In genomic region chr4:97782069-97782468, GRCm38 (mm10) we compare ENCODE assay signal across 24 mouse cellular contexts. TPM values are rescaled to one million over a fixed set of nuclear protein-coding genes. Genes with fewer than 3 reads are reported as not detected.
DNase-seq lines count a peak whose midpoint lies in the region; ATAC-seq and TF ChIP-seq lines count a peak whose summit lies in the region.
"Had no signal": no experiment of that assay in that cellular context is flagged by ENCODE, and none has a peak within 500 bp of the region (broad histone marks: within the 10 kb centered on the region; RNA-seq: fewer than 3 reads in every experiment).

No protein-coding gene starts in this region.

- peak overlapping the region; percentile 71; the same call in 1 of the 2 replicates for H3K27ac ChIP-seq in cerebellum, adult 2 months (ENCODE audit: insufficient read depth, low read length)
- H3K27ac ChIP-seq in heart, adult 2 months = peak overlapping the region; percentile 62
- H3K27ac ChIP-seq in midbrain, embryonic 16.5 days (ENCODE audit: low read length) = no peak overlapping the region
- no peak overlapping the region for H3K27ac ChIP-seq in midbrain, embryonic 13.5 days
- H3K27ac ChIP-seq: intestine, embryonic 15.5 days; liver, embryonic 12.5 days; macrophage; stomach, embryonic 15.5 days had no signal

- H3K4me3 ChIP-seq in cerebellum, adult 2 months (replicated peaks; ENCODE audit: insufficient read depth, low read depth, low read length) = no peak overlapping the region
- H3K4me3 ChIP-seq in heart, adult 2 months = no peak overlapping the region; the same call in 1 of the 2 replicates
- H3K4me3 ChIP-seq in midbrain, embryonic 16.5 days (ENCODE audit: low read depth, low read length) = no peak overlapping the region
- H3K4me3 ChIP-seq in midbrain, embryonic 13.5 days (replicated peaks) = no peak overlapping the region
- H3K4me3 ChIP-seq: erythroblast, embryonic 14.5 days; heart, embryonic 12.5 days; intestine, embryonic 15.5 days; left cerebral cortex, adult 2 months; liver, embryonic 12.5 days; stomach, embryonic 15.5 days had no signal

- intact Hi-C loops in heart, adult 2 months (cut with DNase I) = loop anchor here (10.0 kb wide), 1 partner anchor 1143 kb away; the partner anchor contains the start of gene Usp1
- intact Hi-C loops in heart, postnatal 14 days (cut with DNase I) = no loop called here

- no peak for TF ChIP-seq EP300 in heart, adult 2 months (IDR thresholded peaks at IDR 0.05; ENCODE audit: insufficient read depth, low read depth, low read length)

- TF ChIP-seq POLR2A in cerebellum, adult 2 months (IDR thresholded peaks at IDR 0.05; ENCODE audit: borderline replicate concordance, insufficient read depth, low read length) = no peak
- no peak for TF ChIP-seq POLR2A in heart, adult 2 months (IDR thresholded peaks at IDR 0.05; ENCODE audit: insufficient read depth, low read depth, low read length)

- no peak overlapping the region for H3K9ac ChIP-seq in heart, adult 2 months (ENCODE audit: low read depth, low read length)
- no peak overlapping the region for H3K9ac ChIP-seq in midbrain, embryonic 16.5 days (ENCODE audit: low read depth, low read length)
- H3K9ac ChIP-seq in midbrain, embryonic 13.5 days (replicated peaks) = no peak overlapping the region
- H3K9ac ChIP-seq: heart, embryonic 12.5 days; intestine, embryonic 15.5 days; liver, embryonic 12.5 days; lung, embryonic 14.5 days; stomach, embryonic 15.5 days had no signal

- H3K9me3 ChIP-seq in midbrain, embryonic 16.5 days (replicated peaks; ENCODE audit: control insufficient read depth, low read length, poor library complexity, severe bottlenecking) = 0 out of 2 replicates have a peak, but pooled peaks cover 3% of the 10 kb centered on the region
- H3K9me3 ChIP-seq in midbrain, embryonic 13.5 days = no peaks in the 10 kb centered on the region
- H3K9me3 ChIP-seq: heart, embryonic 12.5 days; intestine, embryonic 15.5 days; liver, embryonic 12.5 days; stomach, embryonic 15.5 days had no signal

- H3K79me2 ChIP-seq in heart, adult 2 months (replicated peaks; ENCODE audit: control insufficient read depth, insufficient read depth, low read length) = peaks cover 4% of the 10 kb centered on the region

- peaks cover 37% of the 10 kb centered on the region for H3K36me3 ChIP-seq in heart, adult 2 months (ENCODE audit: control insufficient read depth, insufficient read depth, low read length)
- H3K36me3 ChIP-seq in midbrain, embryonic 16.5 days (ENCODE audit: control insufficient read depth, insufficient read depth, low read length) = no peaks in the 10 kb centered on the region; the same call in 1 of the 2 replicates
- H3K36me3 ChIP-seq in midbrain, embryonic 13.5 days = peaks cover 9% of the 10 kb centered on the region

- no peak for ATAC-seq in midbrain, embryonic 16.5 days
- no peak for ATAC-seq in midbrain, embryonic 13.5 days
- ATAC-seq in megakaryocyte-erythroid progenitor cell, adult 5-6 weeks (replicated peaks; ENCODE audit: low FRiP score, low TSS enrichment, poor library complexity, severe bottlenecking) = peak; percentile 37; the same call in 1 of the 2 replicates
- ATAC-seq: intestine, embryonic 15.5 days; liver, embryonic 12.5 days; Patski had no signal

- 22% methylated on average over 3 of the region's 3 CpGs for WGBS in cerebellum, adult 2 months
- WGBS in heart, adult 2 months = 52% methylated on average over 3 of the region's 3 CpGs
- WGBS in midbrain, embryonic 16.5 days = 86% methylated on average over 3 of the region's 3 CpGs
- WGBS in midbrain, embryonic 13.5 days = 83% methylated on average over 3 of the region's 3 CpGs

- no peaks in the 10 kb centered on the region for H3K27me3 ChIP-seq in cerebellum, adult 2 months (ENCODE audit: control insufficient read depth, insufficient read depth, low read length)
- no peaks in the 10 kb centered on the region for H3K27me3 ChIP-seq in heart, adult 2 months (ENCODE audit: control insufficient read depth, insufficient read depth, low read length)
- H3K27me3 ChIP-seq in midbrain, embryonic 16.5 days (ENCODE audit: control insufficient read depth, insufficient read depth, low read depth, low read length) = no peaks in the 10 kb centered on the region; the same call in 1 of the 2 replicates
- H3K27me3 ChIP-seq in midbrain, embryonic 13.5 days = peaks cover 67% of the 10 kb centered on the region
- H3K27me3 ChIP-seq: heart, embryonic 12.5 days; intestine, embryonic 15.5 days; Patski; stomach, embryonic 15.5 days had no signal

- no peak for TF ChIP-seq CTCF in cerebellum, adult 2 months (IDR thresholded peaks at IDR 0.05; ENCODE audit: borderline replicate concordance, insufficient read depth, low read depth, low read length)
- no peak for TF ChIP-seq CTCF in heart, adult 2 months (IDR thresholded peaks at IDR 0.05)

- no peak for DNase-seq in cerebellum, adult 2 months
- DNase-seq in cerebellum, postnatal 25 days = no peak
- no peak for DNase-seq in heart, adult 2 months
- DNase-seq in heart, postnatal 14 days = no peak
- no peak for DNase-seq in adrenal gland, adult 18-20 months (ENCODE audit: low spot score in 2 of 2)
- DNase-seq: cerebellum, adult 11 months; heart, postnatal 36 days; kidney, adult 9 months; kidney, postnatal 25 days; lung, embryonic 14.5 days; right cerebral cortex, postnatal 25 days; thymus, adult 18-20 months had no signal

- H3K4me2 ChIP-seq in midbrain, embryonic 16.5 days (ENCODE audit: low read length) = peak overlapping the region; percentile 11; the same call in 1 of the 2 replicates
- no peak overlapping the region for H3K4me2 ChIP-seq in midbrain, embryonic 13.5 days (replicated peaks)
- H3K4me2 ChIP-seq: heart, embryonic 12.5 days; intestine, embryonic 15.5 days; liver, embryonic 12.5 days; lung, embryonic 14.5 days; stomach, embryonic 15.5 days had no signal

- H3K4me1 ChIP-seq in cerebellum, adult 2 months (ENCODE audit: control insufficient read depth, insufficient read depth, low read length) = peaks cover 7% of the 10 kb centered on the region; the same call in 1 of the 2 replicates
- peaks cover 3% of the 10 kb centered on the region for H3K4me1 ChIP-seq in heart, adult 2 months (ENCODE audit: control insufficient read depth, insufficient read depth, low read length)
- H3K4me1 ChIP-seq in midbrain, embryonic 16.5 days (ENCODE audit: control insufficient read depth, insufficient read depth, low read length) = peaks cover under 1% of the 10 kb centered on the region; the same call in 1 of the 2 replicates
- H3K4me1 ChIP-seq in midbrain, embryonic 13.5 days (replicated peaks) = peaks cover 15% of the 10 kb centered on the region; the same call in 1 of the 2 replicates
- H3K4me1 ChIP-seq: intestine, embryonic 15.5 days; stomach, embryonic 15.5 days had no signal

RNA-seq across cellular contexts. Expression of gene E130114P18Rik, which starts 4.2 kb away (rescaled TPM):
- 14.9 and 17.1 TPM in 2 replicates for polyA plus RNA-seq in cerebellum, adult 2 months (2012; rRNA removed)
- not detected for total RNA-seq in heart, adult 2 months (2021)
- 0.15 TPM in 1 of 2 replicates, not detected in the other for polyA plus RNA-seq in heart, adult 2 months (2012; rRNA removed)
- not detected for total RNA-seq in heart, postnatal 14 days (2021)
- 11.6 and 12.1 TPM in 2 replicates for polyA plus RNA-seq in midbrain, embryonic 16.5 days (2015; fragmentation: Nextera tagmentation; extraction: Ambion mirVana)
- polyA plus RNA-seq in midbrain, embryonic 13.5 days (2015; fragmentation: Nextera tagmentation; extraction: Ambion mirVana) = 22.5 and 24.4 TPM in 2 replicates
- total RNA-seq in megakaryocyte-erythroid progenitor cell, adult 5-6 weeks (2014; fragmentation: Nextera tagmentation) = not detected in 2 replicates
- not detected in 2 replicates for total RNA-seq in megakaryocyte-erythroid progenitor cell, adult 5-6 weeks (2017)
- under 1 TPM; 0.26 to 0.27 TPM for total RNA-seq in adrenal gland, adult 18-20 months (2021)
- polyA plus RNA-seq: erythroblast, embryonic 14.5 days; liver, embryonic 12.5 days; macrophage; spleen, adult 2 months had no signal

RNA-seq across cellular contexts. Expression of gene Nfia, which starts 9.5 kb away (rescaled TPM):
- polyA plus RNA-seq in cerebellum, adult 2 months (2012; rRNA removed) = 41.2 and 55.0 TPM in 2 replicates
- total RNA-seq in heart, adult 2 months (2021) = 100 to 1,000 TPM; 126 to 128 TPM
- 70.3 and 75.6 TPM in 2 replicates for polyA plus RNA-seq in heart, adult 2 months (2012; rRNA removed)
- 100 to 1,000 TPM; 159 to 170 TPM for total RNA-seq in heart, postnatal 14 days (2021)
- 25.8 and 26.6 TPM in 2 replicates for polyA plus RNA-seq in midbrain, embryonic 16.5 days (2015; fragmentation: Nextera tagmentation; extraction: Ambion mirVana)
- polyA plus RNA-seq in midbrain, embryonic 13.5 days (2015; fragmentation: Nextera tagmentation; extraction: Ambion mirVana) = 31.7 and 36.2 TPM in 2 replicates
- 136 and 212 TPM in 2 replicates for total RNA-seq in megakaryocyte-erythroid progenitor cell, adult 5-6 weeks (2014; fragmentation: Nextera tagmentation)
- total RNA-seq in megakaryocyte-erythroid progenitor cell, adult 5-6 weeks (2017) = 16.7 and 33.0 TPM in 2 replicates
- total RNA-seq in adrenal gland, adult 18-20 months (2021) = 100 to 1,000 TPM; 109 to 132 TPM

Comparison
In these comparisons a context has a peak if more than half of its experiments do, and no peak if none do; other contexts are left out.
1. H3K27ac ChIP-seq: peak in cerebellum, adult 2 months (single experiment) and heart, adult 2 months (single experiment); none in midbrain, embryonic 16.5 days (single experiment) and midbrain, embryonic 13.5 days (single experiment).